Mouse (Mus musculus) natural killer cell, adult 2 months (primary cell): Measurements from ENCODE around the gene Usp15.
"Not testable (repeated sequence)": the region's sequence is repeated elsewhere in the genome, so short reads cannot be mapped to it uniquely, and the experiment has no call there.

Source experiments
- DNase-seq, 2 experiments: peaks; one replicate each; pipeline ENCODE4 v3.0.0; 2022; ENCODE audit warnings: low spot score in 2 of 2

Gene Usp15

DNA sequence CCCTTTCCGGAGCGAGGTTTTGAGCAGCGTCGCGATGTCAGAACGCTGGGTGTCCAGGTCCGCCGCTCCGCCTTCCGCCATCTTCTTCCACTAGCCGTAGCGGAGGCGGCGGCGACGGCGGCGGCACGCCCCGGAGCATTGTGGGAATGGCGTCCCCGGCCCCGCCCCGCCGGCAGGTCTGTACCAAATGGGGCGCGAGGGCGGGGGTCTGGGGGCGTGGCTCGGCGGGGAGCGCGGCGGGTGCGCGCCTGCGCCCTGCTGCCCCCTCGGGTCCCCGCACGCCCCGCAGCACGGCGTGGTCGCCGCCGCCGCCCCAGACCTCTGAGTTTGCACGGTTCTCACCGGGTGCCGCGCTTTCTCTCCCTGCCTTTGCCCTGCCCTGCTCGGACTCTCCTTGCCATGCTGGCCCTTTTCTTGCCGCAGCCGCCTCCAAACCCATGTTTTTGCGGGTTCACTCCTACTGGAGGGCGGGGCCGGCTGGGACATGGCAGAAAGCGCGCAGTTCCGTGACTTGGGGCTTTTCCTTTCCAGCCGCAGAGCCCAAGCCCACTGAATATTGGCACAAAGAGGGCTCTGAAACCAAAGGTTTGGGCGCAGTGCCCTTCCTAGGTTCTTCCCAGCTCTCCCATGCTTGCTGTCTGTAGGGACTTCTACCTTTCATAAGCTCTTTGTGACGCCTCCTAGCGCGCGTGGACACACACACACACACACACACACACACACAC, at the start of gene Usp15:
TSS of gene Usp15 (minus strand) at position 161 of the 725 bp plus-strand sequence.
- peak; percentile 84 to 90 for DNase-seq

GRCm38 (mm10) chr10:123229420-123229819, 32.6 kb upstream of the Usp15 start:
- no peak for DNase-seq

- no peak for DNase-seq
These were observed 26.0 kb upstream of the Usp15 start for GRCm38 (mm10) chr10:123222785-123223184.

GRCm38 (mm10) chr10:123209517-123209916, 12.7 kb upstream of the Usp15 start:
- DNase-seq: no peak

- DNase-seq: no peak
These were observed 11.5 kb upstream of the Usp15 start for GRCm38 (mm10) chr10:123208336-123208735.

GRCm38 (mm10) chr10:123206074-123206473, 9.3 kb upstream of the Usp15 start:
- no peak for DNase-seq

- not testable (repeated sequence) for DNase-seq
These were observed 8.6 kb upstream of the Usp15 start for GRCm38 (mm10) chr10:123205364-123205763.

DNA sequence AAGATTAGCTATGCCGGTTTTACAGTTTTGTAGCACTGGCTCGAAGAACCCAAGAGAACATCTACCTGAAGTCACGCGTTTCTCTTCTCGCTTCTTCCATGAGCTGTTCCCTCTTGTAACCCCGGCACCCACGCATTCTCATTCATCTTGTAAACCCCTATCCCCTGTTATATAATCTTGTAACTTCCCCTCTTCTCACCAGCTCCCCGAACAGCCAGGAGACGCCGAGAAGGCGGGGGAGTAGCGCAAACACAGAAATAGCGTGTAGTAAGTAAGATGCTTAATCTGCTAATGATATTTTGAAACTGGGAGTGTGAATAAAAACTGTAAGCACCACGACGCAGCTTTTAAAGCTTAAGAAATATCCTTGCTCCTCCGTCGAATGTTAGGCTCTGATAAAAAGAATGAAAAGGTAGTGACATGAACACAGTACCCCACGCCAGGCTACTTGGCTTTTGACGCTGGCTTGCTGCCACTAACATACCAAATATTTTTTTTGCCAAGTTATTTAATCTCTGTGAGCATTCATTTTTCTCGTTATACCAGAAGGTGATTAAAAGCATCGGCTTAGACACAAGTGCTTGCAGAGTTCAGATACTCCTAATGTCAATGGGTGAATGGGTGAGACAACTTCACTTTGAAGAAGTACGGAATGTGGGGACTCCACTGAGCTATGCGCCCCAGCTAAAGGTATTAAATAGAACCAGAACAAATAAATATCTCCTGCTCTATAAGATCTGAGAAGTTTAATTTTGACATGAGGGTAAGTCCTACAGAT, 5.4 kb upstream of the Usp15 start:
- DNase-seq: no peak

- no peak for DNase-seq
These were observed 4.6 kb upstream of the Usp15 start for GRCm38 (mm10) chr10:123201436-123201835.

- DNase-seq: no peak
These were observed 4.2 kb upstream of the Usp15 start for GRCm38 (mm10) chr10:123200996-123201395.

DNA sequence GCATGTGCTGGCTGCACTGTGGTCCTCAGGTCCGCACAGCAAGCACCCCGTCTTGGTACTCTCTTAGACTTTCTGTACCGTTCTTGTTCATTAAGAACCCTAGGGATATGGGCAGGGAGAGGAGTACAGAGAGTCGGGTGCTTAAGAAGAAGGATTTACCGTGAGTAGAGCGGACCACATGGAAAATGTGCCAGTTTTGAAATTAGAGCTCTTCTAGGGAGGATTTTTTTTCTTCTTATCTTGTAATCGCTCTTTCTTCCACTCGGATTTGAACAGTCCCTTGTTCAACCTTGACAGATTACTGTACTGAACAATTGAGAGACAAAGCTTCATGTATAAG, 3.5 kb upstream of the Usp15 start:
- no peak for DNase-seq

- DNase-seq: no peak
These were observed 3.0 kb upstream of the Usp15 start for GRCm38 (mm10) chr10:123199615-123200319.

DNA sequence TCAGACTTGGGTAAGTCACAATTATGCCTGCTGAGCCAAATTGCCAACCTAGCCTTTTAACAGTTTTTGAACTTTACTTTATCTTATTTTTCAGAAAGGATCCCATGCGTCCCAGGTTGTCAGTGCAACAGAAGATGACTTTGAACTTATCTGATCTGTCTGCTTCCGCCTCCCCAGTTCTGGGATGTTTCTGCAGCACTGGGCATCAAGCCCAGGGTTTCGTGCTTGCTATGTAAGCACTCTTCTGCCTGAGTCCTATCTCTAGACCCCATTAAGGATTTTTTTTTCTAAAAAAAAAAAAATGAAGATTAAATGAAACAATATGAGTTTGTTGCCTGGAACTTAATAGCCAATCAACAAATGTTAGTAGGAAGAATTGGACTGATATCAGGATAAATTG, 2.3 kb upstream of the Usp15 start:
- DNase-seq: no peak

- no peak for DNase-seq
These were observed 1.4 kb upstream of the Usp15 start for GRCm38 (mm10) chr10:123198183-123198582.

DNA sequence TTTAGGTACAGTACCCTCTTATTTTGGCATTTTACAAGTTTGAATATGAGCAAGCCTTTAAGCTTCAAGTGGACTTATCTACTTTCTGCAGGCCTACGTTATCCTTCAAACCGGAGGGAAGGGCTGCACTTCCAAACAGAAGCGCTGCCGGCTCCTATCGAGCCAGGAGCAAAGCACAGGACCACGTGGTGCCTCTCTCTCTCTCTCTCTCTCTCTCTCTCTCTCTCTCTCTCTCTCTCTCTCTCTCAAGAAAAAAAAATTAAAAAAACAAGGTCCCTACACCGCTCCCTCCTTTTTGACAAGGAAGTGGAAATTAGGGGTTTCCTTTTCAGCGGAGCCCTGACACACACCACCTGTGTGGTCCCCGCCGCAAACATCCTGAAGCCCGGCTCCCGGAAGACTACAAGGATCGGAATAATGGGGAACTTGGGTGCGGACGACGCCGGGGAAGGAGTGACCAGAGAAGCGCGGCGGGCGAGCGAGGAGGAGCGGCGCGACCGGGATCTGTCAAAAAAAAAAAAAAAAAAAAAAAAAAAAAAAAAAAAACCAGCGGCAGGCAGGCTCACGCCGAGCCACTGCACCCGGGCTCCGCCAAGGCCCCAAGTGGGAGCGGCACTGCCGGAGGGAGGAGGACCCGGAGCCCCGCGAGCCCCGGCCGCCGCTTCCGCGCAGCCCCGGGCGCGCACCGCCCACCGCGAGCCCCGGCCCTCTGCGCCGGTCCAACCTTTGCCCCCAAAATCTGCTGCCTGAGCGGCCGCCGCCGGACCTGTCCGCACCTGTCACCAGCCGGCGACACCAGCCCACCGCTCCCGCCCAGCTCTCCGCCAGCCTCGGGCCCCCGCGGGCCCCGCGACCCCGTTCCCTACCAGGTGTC, 597 bp downstream of the Usp15 start:
- no peak for DNase-seq

DNA sequence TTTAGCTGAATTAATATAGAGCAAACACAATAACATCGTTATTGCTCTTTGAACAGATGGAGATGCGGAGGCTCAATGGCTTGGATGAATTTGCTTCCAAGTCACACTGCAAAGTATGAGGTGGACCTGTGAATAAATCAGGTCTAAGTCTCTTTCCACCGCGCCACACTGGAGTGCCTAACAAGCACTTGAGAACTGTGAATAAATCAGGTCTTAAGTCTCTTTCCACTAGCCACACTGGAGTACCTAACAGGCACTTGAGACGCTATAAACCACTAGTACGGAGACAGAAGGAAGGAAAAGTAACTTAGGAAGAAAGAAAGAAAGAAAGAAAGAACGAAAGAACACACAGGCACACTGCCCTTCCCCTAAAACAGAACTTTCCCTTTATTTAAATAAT, 1.3 kb downstream of the Usp15 start:
- DNase-seq: no peak

DNA sequence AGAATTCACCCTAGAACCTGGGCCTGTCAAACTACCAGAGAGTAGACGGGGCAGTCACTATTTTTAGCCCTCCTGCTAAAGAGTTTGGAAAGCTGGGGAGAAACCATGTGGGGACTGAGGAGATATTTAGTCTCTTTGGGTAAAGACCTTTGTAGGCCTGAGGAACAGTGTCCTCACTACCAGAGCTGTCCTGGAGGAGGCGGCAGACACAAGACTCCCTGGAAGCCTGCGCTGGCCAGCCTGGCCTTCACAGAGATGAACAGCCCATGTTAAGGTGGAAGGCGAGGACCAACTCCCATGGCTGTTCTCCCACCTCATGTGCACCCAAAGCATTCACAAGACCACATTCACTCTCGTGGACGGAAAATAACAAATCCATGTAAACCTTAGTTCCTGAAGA, 5.8 kb downstream of the Usp15 start:
- no peak for DNase-seq

DNA sequence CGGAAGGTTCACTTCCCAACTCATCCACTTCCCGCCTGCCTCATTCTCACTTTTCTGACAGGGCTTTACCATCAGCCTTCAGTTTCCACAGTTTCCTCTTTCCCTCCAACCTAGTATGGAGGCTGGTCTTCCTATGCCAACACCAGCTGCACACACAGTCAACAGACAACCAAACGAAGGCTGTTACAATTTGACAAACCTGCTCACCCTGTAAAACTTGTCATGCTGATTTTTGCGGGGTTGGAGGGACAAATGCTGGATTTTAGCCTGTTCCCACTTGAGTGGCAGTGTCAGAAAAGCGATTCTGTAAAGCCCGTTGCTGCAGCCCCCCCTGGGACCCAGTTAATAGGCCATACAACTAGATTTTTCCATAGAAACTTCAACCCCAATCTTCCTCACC, 9.5 kb downstream of the Usp15 start:
- no peak for DNase-seq

DNA sequence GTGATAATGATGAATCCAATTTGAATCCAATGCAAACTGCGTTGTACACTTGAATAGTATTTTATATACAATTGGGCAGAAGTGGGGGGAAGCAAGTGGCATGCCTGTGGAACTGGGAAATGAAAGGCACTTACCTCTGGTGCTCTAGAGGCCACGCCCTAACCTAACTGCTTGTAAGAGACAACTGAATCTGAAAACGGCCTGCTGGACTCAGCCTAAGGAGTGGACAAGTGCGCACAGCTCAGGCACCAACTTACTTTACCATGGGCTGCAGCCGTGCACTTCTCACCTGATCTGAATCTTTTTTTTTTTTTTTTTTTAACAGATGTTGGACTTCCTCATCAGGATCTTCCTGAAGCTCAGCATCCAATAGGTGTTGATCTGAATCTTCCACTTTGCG, 10.9 kb downstream of the Usp15 start:
- DNase-seq: no peak

GRCm38 (mm10) chr10:123183743-123184142, 13.1 kb downstream of the Usp15 start:
- DNase-seq: no peak

- DNase-seq: no peak
These were observed 13.6 kb downstream of the Usp15 start for GRCm38 (mm10) chr10:123183243-123183642.

DNA sequence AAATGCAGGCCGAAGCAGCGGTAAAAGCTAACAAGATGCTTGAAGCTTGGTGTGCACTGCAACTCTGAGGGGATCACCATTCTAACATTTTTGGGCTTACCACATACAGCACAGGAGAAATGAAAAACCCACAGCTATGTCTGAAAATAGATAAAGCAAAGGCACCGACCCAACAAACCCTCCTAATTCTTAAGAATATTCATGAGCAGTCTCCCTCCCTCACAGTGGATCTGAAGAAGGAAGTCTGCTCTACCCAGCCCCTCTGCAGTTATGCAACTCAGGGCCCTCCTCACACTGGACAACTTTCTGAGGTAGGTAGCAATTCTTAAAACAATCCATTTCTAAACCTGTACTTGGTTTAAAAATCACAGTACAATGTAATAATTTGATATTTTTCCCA, 14.4 kb downstream of the Usp15 start:
- DNase-seq: no peak
